Mouse (Mus musculus): ENCODE measurements at regions not wholly inside any gene's neighbourhood (a gene's known extent, or its start where the extent isn't known, plus 50 kb on each side); places are given as distances from the start of the nearest gene placed in this dataset.

DNA sequence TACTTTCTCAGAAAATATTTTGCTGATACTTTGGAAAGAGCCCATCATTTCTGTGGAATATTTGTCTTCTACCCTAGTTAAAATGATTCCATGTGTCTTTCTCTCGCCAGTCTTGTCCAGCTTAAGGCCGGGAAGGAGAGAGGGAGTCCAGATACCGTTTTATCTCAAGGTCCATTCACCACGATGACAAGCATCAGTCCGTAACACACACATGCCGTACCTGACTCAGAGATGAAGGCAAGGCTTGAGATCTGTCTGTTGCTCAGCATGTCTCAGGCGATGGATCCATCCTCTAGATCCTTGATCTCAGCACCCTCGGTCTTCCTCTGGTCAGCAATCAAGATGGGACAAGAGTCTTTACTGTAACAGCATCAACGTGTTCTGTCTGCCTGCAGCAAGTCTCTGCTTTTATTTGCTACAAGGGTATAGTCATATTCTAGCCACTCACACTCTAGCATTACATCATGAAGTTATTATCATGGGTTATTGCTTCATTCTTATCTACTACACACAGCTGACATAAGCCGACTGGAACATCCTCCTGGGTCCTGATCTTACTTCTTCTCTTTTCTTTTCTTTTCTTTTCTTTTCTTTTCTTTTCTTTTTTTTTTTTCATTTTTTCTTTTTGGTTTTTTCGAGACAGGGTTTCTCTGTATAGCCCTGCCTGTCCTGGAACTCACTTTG is 64.9 kb upstream of the Tmem164 start:
- TF ChIP-seq POLR2A (IDR thresholded peaks at IDR 0.05; ENCODE audit: extremely low read depth, insufficient read depth, low read length), result no peak
- TF ChIP-seq CTCF (IDR thresholded peaks at IDR 0.05; ENCODE audit: low read depth, low read length), result no peak

Measured in liver, adult 2 months (tissue).